Mouse (Mus musculus): Measurements from ENCODE around the gene Cyp2d10.

DNA sequence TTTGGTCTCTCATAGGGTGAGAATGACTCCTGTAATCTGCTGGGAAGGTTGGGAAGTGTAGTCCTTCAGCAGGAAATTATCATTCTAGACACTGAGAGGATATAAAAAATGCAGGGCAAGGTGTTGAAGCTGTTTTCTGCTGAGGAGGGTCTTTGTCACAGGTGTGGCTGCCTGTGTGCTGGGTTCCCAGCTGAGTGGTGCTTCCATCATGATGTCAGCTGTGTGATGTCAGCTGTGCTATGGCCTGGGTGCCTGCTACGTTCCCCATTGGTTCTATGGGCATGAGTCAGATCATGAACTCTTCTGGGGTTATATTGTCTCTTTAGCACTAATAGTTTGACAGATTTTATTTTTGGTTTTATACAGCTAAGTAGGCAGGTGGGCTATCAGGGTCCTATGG lies 38.1 kb downstream of the Cyp2d10 start:
- TF ChIP-seq CTCF (IDR thresholded peaks at IDR 0.05; ENCODE audit: control insufficient read depth, insufficient read depth, insufficient read length) (no peak), CEBPB (IDR thresholded peaks at IDR 0.05; ENCODE audit: low read depth) (no peak), MYOG (IDR thresholded peaks at IDR 0.05; ENCODE audit: control insufficient read depth, extremely low read depth, insufficient read length) (no peak), MAX (IDR thresholded peaks at IDR 0.05) (no peak), FOSL1 (IDR thresholded peaks at IDR 0.05; ENCODE audit: insufficient read depth, low read length, poor library complexity, severe bottlenecking) (no peak), USF1 (IDR thresholded peaks at IDR 0.05; ENCODE audit: low read depth) (no peak)
